Mouse (Mus musculus) intestine, embryonic 14.5 days (tissue): ENCODE results near the gene Slc43a2. TPM values are rescaled to one million over a fixed set of nuclear protein-coding genes. Genes with fewer than 3 reads are reported as not detected.

Experiments used
- ATAC-seq: fragments of 200-750 bp; cut with Nextera tagmentation; replicated peaks from 2 replicates; pipeline ENCODE4 v1.8.0; 2017; ENCODE audit warnings: low read depth, moderate number of reproducible peaks, moderate TSS enrichment, moderate library complexity; ENCODE audit not compliant: low FRiP score, low TSS enrichment
- DNase-seq: peaks from one replicate; pipeline ENCODE4 v3.0.0-alpha.2; 2018; ENCODE audit warnings: low spot score
- H3K27ac ChIP-seq: fragments of 300-500 bp; sonication (generic); 2 replicates; pipeline ENCODE4 v1.5.1; 2014; ENCODE audit warnings: low read depth, mild to moderate bottlenecking, control low read depth
- H3K27me3 ChIP-seq: fragments of 300-500 bp; sonication (generic); replicated peaks from 2 replicates; pipeline ENCODE4 v1.6.1; 2014; ENCODE audit warnings: low read length, control low read depth; ENCODE audit not compliant: control insufficient read depth, insufficient read depth
- H3K36me3 ChIP-seq: fragments of 300-500 bp; sonication (generic); 2 replicates; pipeline ENCODE4 v1.6.1; 2014; ENCODE audit warnings: low read length, control low read depth; ENCODE audit not compliant: control insufficient read depth, insufficient read depth
- H3K4me1 ChIP-seq: fragments of 300-500 bp; sonication (generic); replicated peaks from 2 replicates; pipeline ENCODE4 v1.6.1; 2014; ENCODE audit warnings: low read length, control low read depth, mixed read lengths; ENCODE audit not compliant: control insufficient read depth, insufficient read depth
- H3K4me2 ChIP-seq: fragments of 300-500 bp; sonication (generic); 2 replicates; pipeline ENCODE4 v1.6.1; 2014; ENCODE audit warnings: low read length
- H3K4me3 ChIP-seq: fragments of 300-500 bp; sonication (generic); 2 replicates; pipeline ENCODE4 v1.5.1; 2014; ENCODE audit warnings: low read depth, low read length, control low read depth, mixed read lengths
- H3K9ac ChIP-seq: fragments of 300-500 bp; sonication (generic); 2 replicates; pipeline ENCODE4 v1.6.1; 2014; ENCODE audit warnings: mild to moderate bottlenecking, low read length
- H3K9me3 ChIP-seq: fragments of 300-500 bp; sonication (generic); 2 replicates; pipeline ENCODE4 v1.6.1; 2016; ENCODE audit warnings: low read length, control low read depth; ENCODE audit not compliant: control insufficient read depth
- WGBS: fragments of 180-500 bp; shearing (Covaris S2); extraction: QIAGEN DNeasy Blood & Tissue Kit; methylation state at CpG from one replicate; pipeline ENCODE4 v1.1.7; 2014; 5-methylcytosine and 5-hydroxymethylcytosine counted together
- polyA plus RNA-seq: library from polyadenylated mRNA; unstranded; fragments of >200 nt; fragmentation: Nextera tagmentation; extraction: Ambion mirVana; gene quantifications from 2 replicates; pipeline ENCODE4 v1.2.1, GENCODE M21; 2014

Slc43a2 gene
- polyA plus RNA-seq, 1 experiment from 2014 or later: 4.8 TPM

DNA sequence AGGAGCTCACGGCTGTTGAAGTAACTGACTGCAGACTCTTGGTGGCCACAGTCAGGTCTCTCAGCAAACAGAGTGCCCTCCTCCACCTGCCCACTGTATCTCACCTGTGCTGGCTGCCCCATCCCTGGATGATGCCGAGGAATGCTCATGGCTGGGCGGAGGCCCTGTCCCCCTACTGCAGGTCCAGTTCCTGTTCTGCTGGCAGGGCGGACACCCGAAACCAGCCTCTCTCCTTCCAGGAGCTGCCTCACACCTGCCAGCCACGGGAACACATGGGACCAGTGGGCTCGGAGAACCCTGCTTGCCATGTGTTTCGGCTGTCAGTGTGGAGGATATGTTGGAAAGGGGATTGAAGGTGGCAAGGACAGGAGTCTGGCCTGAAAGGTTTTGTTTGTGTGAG is 8.7 kb downstream of the Slc43a2 start:
- DNase-seq: no peak
- Histone ChIP-seq H3K4me1 (peaks cover 8% of the 10 kb centered on the region; the same call in 1 of the 2 replicates), H3K4me3 (no peak overlapping the region), H3K9ac (no peak overlapping the region), H3K27ac (no peak overlapping the region), H3K9me3 (no peaks in the 10 kb centered on the region), H3K36me3 (no peaks in the 10 kb centered on the region), H3K4me2 (no peak overlapping the region), H3K27me3 (no peaks in the 10 kb centered on the region)
- no peak for ATAC-seq
- 86% methylated on average over 8 of the region's 8 CpGs for WGBS

GRCm38 (mm10) chr11:75540710-75541581 is 9.5 kb downstream of the Slc43a2 start:
- Histone ChIP-seq H3K36me3 (no peaks in the 10 kb centered on the region), H3K27me3 (no peaks in the 10 kb centered on the region), H3K9ac (no peak overlapping the region), H3K4me2 (no peak overlapping the region), H3K27ac (no peak overlapping the region), H3K9me3 (no peaks in the 10 kb centered on the region), H3K4me1 (peaks cover 8% of the 10 kb centered on the region; the same call in 1 of the 2 replicates), H3K4me3 (no peak overlapping the region)
- DNase-seq: no peak
- 70% methylated on average over 19 of the region's 19 CpGs for WGBS
- ATAC-seq: no peak

- ATAC-seq: no peak
- Histone ChIP-seq H3K36me3 (no peaks in the 10 kb centered on the region), H3K27me3 (no peaks in the 10 kb centered on the region), H3K4me3 (no peak overlapping the region), H3K4me2 (no peak overlapping the region), H3K4me1 (peaks cover 3% of the 10 kb centered on the region; the same call in 1 of the 2 replicates), H3K9ac (no peak overlapping the region), H3K9me3 (no peaks in the 10 kb centered on the region), H3K27ac (no peak overlapping the region)
- no peak for DNase-seq
- 92% methylated on average over 9 of the region's 9 CpGs for WGBS
Measured at GRCm38 (mm10) chr11:75544713-75545112, 13.2 kb downstream of the Slc43a2 start.

DNA sequence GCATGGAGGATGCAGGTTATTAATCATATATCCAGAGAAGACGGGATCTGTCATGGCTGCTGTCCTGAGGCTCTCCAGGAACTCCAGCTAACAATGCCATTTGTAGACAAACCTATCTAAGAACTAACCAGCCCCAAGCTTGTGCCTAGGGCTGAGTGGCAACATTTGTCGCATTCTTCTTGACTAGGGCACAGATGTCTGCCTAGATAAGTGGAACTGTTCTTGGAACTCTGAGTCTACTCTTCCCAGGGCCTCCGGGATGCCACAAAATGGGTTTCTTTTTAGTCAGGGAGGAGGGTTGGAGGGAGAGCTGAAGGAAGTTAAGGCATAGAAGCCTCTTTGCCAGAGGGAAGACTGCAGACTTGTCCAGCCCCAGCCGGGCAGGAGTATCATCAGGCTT is 14.6 kb downstream of the Slc43a2 start:
- Histone ChIP-seq H3K4me3 (no peak overlapping the region), H3K9ac (no peak overlapping the region), H3K27ac (no peak overlapping the region), H3K4me1 (peaks cover 5% of the 10 kb centered on the region), H3K27me3 (no peaks in the 10 kb centered on the region), H3K9me3 (no peaks in the 10 kb centered on the region), H3K4me2 (no peak overlapping the region), H3K36me3 (no peaks in the 10 kb centered on the region)
- no peak for ATAC-seq
- DNase-seq: no peak
- 65% methylated on average over 4 of the region's 4 CpGs for WGBS

- DNase-seq (no peak), ATAC-seq (no peak)
- H3K9ac ChIP-seq: no peak overlapping the region
- H3K4me2 ChIP-seq: no peak overlapping the region
- H3K4me1 ChIP-seq: peaks cover 18% of the 10 kb centered on the region
- no peaks in the 10 kb centered on the region for H3K9me3 ChIP-seq
- WGBS: 23% methylated on average over 5 of the region's 5 CpGs
- H3K4me3 ChIP-seq: no peak overlapping the region
- no peaks in the 10 kb centered on the region for H3K27me3 ChIP-seq
- no peaks in the 10 kb centered on the region for H3K36me3 ChIP-seq
- H3K27ac ChIP-seq: 0 out of 2 replicates have a peak overlapping the region, but pooled peaks have one; percentile 12
Measured at GRCm38 (mm10) chr11:75549658-75550111, 18.2 kb downstream of the Slc43a2 start.

DNA sequence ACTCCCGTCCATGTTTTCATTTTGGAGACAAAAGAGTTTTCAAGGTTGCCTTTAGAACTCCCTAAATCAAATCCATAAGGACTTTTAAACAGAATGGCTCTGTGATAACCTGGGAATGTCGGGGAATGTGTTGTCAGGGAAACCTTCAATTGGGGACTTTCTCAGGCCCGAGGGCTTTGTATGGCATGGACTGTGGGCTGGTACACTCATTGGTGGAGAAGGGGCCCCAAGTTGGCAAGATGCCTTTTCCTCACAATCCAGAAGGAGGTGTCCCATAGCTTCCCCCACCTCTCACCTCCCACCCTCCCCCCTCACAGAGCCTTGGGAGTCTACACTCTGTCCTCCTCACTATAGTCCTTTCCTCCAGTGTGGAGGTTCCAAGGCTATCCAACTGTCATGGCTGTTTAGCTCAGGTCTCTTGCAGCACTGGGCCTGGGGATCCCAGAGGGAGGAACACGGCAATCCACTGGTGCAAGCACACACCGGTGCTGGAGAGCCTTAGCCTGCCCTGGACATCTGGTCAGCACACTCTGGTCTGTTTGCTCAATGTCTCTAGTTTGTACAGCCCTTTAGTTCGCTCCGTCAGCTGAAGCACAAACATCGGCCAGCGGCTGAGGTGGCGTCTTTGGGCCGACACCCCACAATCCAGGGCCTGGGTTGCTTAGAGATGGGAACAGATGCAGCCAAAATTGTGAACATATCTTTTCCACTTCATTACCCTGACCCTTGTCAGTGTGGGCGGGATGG is 18.9 kb downstream of the Slc43a2 start:
- ATAC-seq (no peak), DNase-seq (no peak)
- WGBS: 65% methylated on average over 12 of the region's 12 CpGs
- no peak overlapping the region for H3K9ac ChIP-seq
- H3K27me3 ChIP-seq: no peaks in the 10 kb centered on the region
- H3K4me2 ChIP-seq: no peak overlapping the region
- no peaks in the 10 kb centered on the region for H3K9me3 ChIP-seq
- H3K4me1 ChIP-seq: peaks cover 18% of the 10 kb centered on the region
- H3K27ac ChIP-seq: 0 out of 2 replicates have a peak overlapping the region, but pooled peaks have one; percentile 12
- H3K36me3 ChIP-seq: no peaks in the 10 kb centered on the region
- H3K4me3 ChIP-seq: no peak overlapping the region

DNA sequence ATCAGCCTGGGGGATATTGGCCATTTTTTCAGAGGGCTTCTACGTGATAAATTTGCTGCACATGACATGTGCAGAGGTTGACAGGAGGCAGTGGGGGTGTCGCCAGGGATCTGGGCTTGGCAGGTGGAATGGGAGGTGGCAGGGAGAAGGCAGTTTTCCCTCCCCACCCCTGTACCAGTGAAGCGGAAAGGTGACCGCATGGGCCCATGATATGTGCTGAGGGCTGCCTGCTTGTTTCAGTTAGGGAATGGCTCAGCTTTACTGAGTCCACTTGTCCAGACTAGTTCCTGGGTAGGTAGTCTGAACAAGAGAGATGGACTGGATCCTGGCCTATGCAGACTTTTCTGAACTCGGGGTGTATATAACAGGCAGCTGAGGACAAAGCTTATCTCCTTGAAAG is 19.8 kb downstream of the Slc43a2 start:
- H3K27ac ChIP-seq: no peak overlapping the region
- H3K36me3 ChIP-seq: no peaks in the 10 kb centered on the region
- no peak for DNase-seq
- 88% methylated on average over 5 of the region's 5 CpGs for WGBS
- no peak overlapping the region for H3K4me3 ChIP-seq
- no peaks in the 10 kb centered on the region for H3K27me3 ChIP-seq
- H3K4me2 ChIP-seq: no peak overlapping the region
- no peak for ATAC-seq
- H3K9me3 ChIP-seq: no peaks in the 10 kb centered on the region
- peaks cover 18% of the 10 kb centered on the region for H3K4me1 ChIP-seq
- no peak overlapping the region for H3K9ac ChIP-seq

GRCm38 (mm10) chr11:75551961-75552441 is 20.5 kb downstream of the Slc43a2 start:
- no peak overlapping the region for H3K4me2 ChIP-seq
- peaks cover 18% of the 10 kb centered on the region for H3K4me1 ChIP-seq
- 59% methylated on average over 9 of the region's 9 CpGs for WGBS
- H3K4me3 ChIP-seq: no peak overlapping the region
- ATAC-seq: 0 out of 2 replicates have a peak, but pooled peaks have one; percentile 45
- H3K9ac ChIP-seq: no peak overlapping the region
- no peaks in the 10 kb centered on the region for H3K36me3 ChIP-seq
- H3K27ac ChIP-seq: peak overlapping the region; percentile 55; the same call in 1 of the 2 replicates
- H3K27me3 ChIP-seq: no peaks in the 10 kb centered on the region
- no peaks in the 10 kb centered on the region for H3K9me3 ChIP-seq
- no peak for DNase-seq
